Mouse (Mus musculus) embryonic facial prominence, embryonic 11.5 days (tissue): ENCODE measurements around the gene Spag9. TPM values are rescaled to one million over a fixed set of nuclear protein-coding genes. Genes with fewer than 3 reads are reported as not detected.

Source experiments
- ATAC-seq: fragments of 200-750 bp; cut with Nextera tagmentation; replicated peaks from 2 replicates; pipeline ENCODE4 v1.8.0; 2017; ENCODE audit warnings: low read depth; ENCODE audit not compliant: insufficient number of reproducible peaks, low FRiP score, low TSS enrichment
- DNase-seq: peaks from one replicate; pipeline ENCODE4 v3.0.0-alpha.2; 2015; ENCODE audit warnings: low spot score
- H3K27ac ChIP-seq: fragments of 300-500 bp; sonication (generic); replicated peaks from 2 replicates; pipeline ENCODE4 v1.5.1; 2014; ENCODE audit warnings: mild to moderate bottlenecking, low read depth, low read length, control low read depth
- H3K27me3 ChIP-seq: fragments of 300-500 bp; sonication (generic); 2 replicates; pipeline ENCODE4 v1.6.1; 2014; ENCODE audit warnings: mild to moderate bottlenecking, low read length, moderate library complexity, mixed read lengths; ENCODE audit not compliant: control insufficient read depth, insufficient read depth
- H3K36me3 ChIP-seq: fragments of 300-500 bp; sonication (generic); replicated peaks from 2 replicates; pipeline ENCODE4 v1.6.1; 2014; ENCODE audit warnings: low read depth, mild to moderate bottlenecking, low read length, moderate library complexity, mixed read lengths; ENCODE audit not compliant: control insufficient read depth, insufficient read depth
- H3K4me1 ChIP-seq: fragments of 300-500 bp; sonication (generic); 2 replicates; pipeline ENCODE4 v1.6.1; 2014; ENCODE audit warnings: low read length, mixed read lengths; ENCODE audit not compliant: control insufficient read depth, insufficient read depth
- H3K4me2 ChIP-seq: fragments of 300-500 bp; sonication (generic); 2 replicates; pipeline ENCODE4 v1.6.1; 2014; ENCODE audit warnings: low read depth, mild to moderate bottlenecking, control low read depth, low read length, moderate library complexity
- H3K4me3 ChIP-seq: fragments of 300-500 bp; sonication (generic); 2 replicates; pipeline ENCODE4 v1.5.1; 2014; ENCODE audit warnings: low read depth, low read length, control low read depth
- H3K9ac ChIP-seq: fragments of 300-500 bp; sonication (generic); replicated peaks from 2 replicates; pipeline ENCODE4 v1.6.1; 2014; ENCODE audit warnings: mild to moderate bottlenecking, control low read depth, low read length
- H3K9me3 ChIP-seq: fragments of 300-500 bp; sonication (generic); replicated peaks from 2 replicates; pipeline ENCODE4 v1.6.1; 2016; ENCODE audit warnings: mild to moderate bottlenecking, low read length, inconsistent platforms, mixed read lengths; ENCODE audit not compliant: control insufficient read depth
- WGBS: fragments of 180-500 bp; shearing (Covaris S2); extraction: QIAGEN DNeasy Blood & Tissue Kit; methylation state at CpG from one replicate; pipeline ENCODE4 v1.1.7; 2014; 5-methylcytosine and 5-hydroxymethylcytosine counted together
- polyA plus RNA-seq: library from polyadenylated mRNA; unstranded; fragments of >200 nt; fragmentation: Nextera tagmentation; extraction: Ambion mirVana; gene quantifications from 2 replicates; pipeline ENCODE4 v1.2.1, GENCODE M21; 2014

Gene Spag9
- polyA plus RNA-seq, 1 experiment from 2014 or later = 42.4 TPM

GRCm38 (mm10) chr11:94138411-94139231, 142.7 kb downstream of the Spag9 start:
- Histone ChIP-seq H3K27me3 (no peaks in the 10 kb centered on the region), H3K4me1 (peaks cover 9% of the 10 kb centered on the region), H3K4me2 (no peak overlapping the region), H3K36me3 (no peaks in the 10 kb centered on the region), H3K27ac (no peak overlapping the region), H3K9ac (no peak overlapping the region; the same call in 1 of the 2 replicates), H3K4me3 (no peak overlapping the region), H3K9me3 (no peaks in the 10 kb centered on the region)
- no peak for DNase-seq
- ATAC-seq = no peak
- WGBS = 20% methylated on average over 24 of the region's 24 CpGs

DNA sequence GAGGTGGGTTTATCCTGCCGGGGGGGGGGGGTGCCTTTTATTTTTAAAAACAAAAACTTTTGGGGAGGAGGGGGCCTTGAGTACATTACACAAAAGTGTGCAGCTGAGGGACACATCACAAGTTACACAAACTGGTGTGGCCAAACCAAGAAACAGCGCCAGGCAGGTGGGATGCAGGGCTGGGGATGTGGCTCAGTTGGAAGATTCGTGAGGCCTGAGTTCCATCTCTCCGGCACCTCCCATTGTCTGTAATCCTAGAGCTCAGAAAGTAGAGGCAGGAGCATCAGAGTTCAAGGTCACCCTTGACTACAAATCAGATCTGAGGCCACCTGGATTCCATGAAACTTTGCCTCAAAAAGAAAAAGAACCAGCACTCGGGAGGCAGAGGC, 143.3 kb downstream of the Spag9 start:
- no peaks in the 10 kb centered on the region for H3K27me3 ChIP-seq
- no peak overlapping the region for H3K27ac ChIP-seq
- DNase-seq (no peak), ATAC-seq (no peak)
- H3K4me1 ChIP-seq = peaks cover 9% of the 10 kb centered on the region
- H3K4me3 ChIP-seq = no peak overlapping the region
- H3K9ac ChIP-seq = no peak overlapping the region
- 77% methylated on average over 5 of the region's 5 CpGs for WGBS
- no peaks in the 10 kb centered on the region for H3K9me3 ChIP-seq
- no peaks in the 10 kb centered on the region for H3K36me3 ChIP-seq
- no peak overlapping the region for H3K4me2 ChIP-seq

DNA sequence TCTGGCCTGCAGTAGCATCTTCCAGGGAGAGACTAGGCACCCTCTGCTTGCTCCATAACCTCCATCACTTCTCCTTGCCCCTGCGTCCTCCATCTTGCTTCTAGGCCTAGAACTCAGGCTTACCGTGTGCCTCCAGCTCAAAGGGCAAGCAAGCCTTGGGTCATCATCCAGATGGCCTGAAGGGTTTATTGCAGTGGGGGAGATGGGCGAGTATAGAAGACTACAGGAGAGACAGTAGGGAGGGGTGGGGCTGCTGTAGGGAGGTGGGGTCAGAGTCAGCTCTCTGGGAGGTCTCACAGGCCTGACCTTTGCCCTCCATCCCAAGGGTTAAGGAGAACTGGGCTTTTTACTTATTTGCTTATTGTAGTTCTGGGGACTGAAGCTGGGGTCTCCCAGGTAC, 144.6 kb downstream of the Spag9 start:
- DNase-seq (no peak), ATAC-seq (no peak)
- no peaks in the 10 kb centered on the region for H3K27me3 ChIP-seq
- H3K9me3 ChIP-seq = no peaks in the 10 kb centered on the region
- H3K4me3 ChIP-seq = no peak overlapping the region
- H3K4me1 ChIP-seq = peaks cover 9% of the 10 kb centered on the region
- no peak overlapping the region for H3K27ac ChIP-seq
- no peak overlapping the region for H3K4me2 ChIP-seq
- 73% methylated on average over 3 of the region's 3 CpGs for WGBS
- no peaks in the 10 kb centered on the region for H3K36me3 ChIP-seq
- H3K9ac ChIP-seq = no peak overlapping the region

DNA sequence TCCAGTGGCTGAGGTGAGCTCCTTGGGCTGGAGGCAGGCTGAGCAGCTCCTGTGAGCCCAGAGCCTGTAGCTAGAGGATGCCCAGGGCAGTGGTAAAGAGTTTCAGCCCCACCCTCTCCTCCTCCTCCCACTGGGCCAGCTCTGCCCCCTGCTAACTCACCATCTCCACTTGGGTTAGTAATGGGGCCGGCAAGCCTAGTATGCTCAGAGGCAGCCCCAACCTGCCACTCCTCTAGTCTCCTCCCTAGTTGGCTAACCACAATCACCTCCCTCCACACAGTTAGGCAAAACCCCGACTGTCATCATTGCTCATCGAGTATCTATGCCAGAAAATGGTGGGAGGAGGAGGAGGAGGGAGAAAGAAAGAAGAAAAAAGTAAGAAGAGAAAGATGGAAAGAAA, 145.7 kb downstream of the Spag9 start:
- no peak overlapping the region for H3K4me2 ChIP-seq
- no peaks in the 10 kb centered on the region for H3K9me3 ChIP-seq
- DNase-seq (no peak), ATAC-seq (no peak)
- H3K4me3 ChIP-seq = no peak overlapping the region
- H3K36me3 ChIP-seq = no peaks in the 10 kb centered on the region
- H3K4me1 ChIP-seq = peaks cover 9% of the 10 kb centered on the region
- 67% methylated on average over 3 of the region's 3 CpGs for WGBS
- H3K9ac ChIP-seq = no peak overlapping the region
- no peak overlapping the region for H3K27ac ChIP-seq
- H3K27me3 ChIP-seq = no peaks in the 10 kb centered on the region

DNA sequence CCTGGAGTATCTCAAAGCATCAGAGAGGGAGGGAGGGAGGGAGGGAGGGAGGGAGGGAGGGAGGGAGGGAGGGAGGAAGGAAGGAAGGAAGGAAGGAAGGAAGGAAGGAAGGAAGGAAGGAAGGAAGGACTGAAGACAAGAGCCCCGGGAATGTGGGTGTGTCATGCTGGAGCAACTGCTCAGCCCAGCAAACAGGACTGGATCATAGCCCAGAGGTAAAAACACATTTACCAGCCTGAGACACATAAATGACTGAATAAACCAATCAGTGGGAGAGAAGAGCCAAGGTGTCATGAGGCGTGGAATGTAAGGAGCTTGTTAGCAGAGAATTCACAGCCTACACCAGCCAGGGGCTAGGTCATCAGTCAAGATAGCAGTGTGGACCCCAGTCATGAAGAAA, 147.4 kb downstream of the Spag9 start:
- H3K9me3 ChIP-seq = no peaks in the 10 kb centered on the region
- H3K27me3 ChIP-seq = no peaks in the 10 kb centered on the region
- no peak overlapping the region for H3K9ac ChIP-seq
- no peak for DNase-seq
- no peak overlapping the region for H3K27ac ChIP-seq
- H3K4me3 ChIP-seq = no peak overlapping the region
- ATAC-seq = no peak
- WGBS = 78% methylated on average over 2 of the region's 2 CpGs
- peaks cover 5% of the 10 kb centered on the region for H3K4me1 ChIP-seq
- no peak overlapping the region for H3K4me2 ChIP-seq
- H3K36me3 ChIP-seq = no peaks in the 10 kb centered on the region

DNA sequence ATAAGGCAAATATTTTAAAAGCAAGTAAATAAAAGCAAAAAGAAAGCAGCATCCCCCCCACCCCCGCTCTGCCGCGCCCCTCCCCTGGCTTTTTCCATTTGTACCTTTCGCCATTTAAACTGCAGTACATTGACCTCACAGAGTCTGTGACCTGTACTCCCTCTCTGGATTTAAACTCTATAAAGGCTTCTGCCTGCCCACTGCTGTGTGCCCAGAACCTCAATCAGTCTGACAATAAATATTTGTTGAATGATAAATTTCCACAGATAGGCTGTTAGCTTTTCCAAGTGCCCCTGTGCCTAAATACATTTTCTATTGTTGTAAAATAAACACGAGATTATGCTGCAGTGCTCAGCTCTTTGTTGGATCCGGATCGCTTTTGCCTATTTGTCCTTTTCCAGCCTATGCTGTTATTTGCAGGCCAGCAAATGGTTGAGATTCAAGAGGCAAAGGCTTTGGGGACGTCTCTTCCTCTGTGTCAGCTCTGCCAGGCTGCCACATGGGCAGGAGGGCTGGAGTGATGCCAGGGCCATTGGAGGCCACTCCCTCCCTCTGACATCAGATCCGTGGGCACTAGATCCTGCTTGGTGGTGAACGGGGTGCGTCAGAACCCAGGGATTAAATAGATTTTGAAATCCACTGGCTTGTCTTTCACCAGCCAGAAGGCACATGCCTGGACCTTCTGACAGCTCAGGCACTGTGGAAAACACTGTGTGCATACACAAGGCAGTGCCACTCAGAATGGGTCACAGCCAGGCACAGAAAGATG, 149.1 kb downstream of the Spag9 start:
- Histone ChIP-seq H3K9me3 (no peaks in the 10 kb centered on the region), H3K27me3 (peaks cover 2% of the 10 kb centered on the region; the same call in 1 of the 2 replicates), H3K9ac (no peak overlapping the region), H3K36me3 (no peaks in the 10 kb centered on the region), H3K4me2 (no peak overlapping the region), H3K4me1 (no peaks in the 10 kb centered on the region), H3K4me3 (no peak overlapping the region), H3K27ac (no peak overlapping the region)
- DNase-seq (no peak), ATAC-seq (no peak)
- WGBS = 74% methylated on average over 11 of the region's 11 CpGs

DNA sequence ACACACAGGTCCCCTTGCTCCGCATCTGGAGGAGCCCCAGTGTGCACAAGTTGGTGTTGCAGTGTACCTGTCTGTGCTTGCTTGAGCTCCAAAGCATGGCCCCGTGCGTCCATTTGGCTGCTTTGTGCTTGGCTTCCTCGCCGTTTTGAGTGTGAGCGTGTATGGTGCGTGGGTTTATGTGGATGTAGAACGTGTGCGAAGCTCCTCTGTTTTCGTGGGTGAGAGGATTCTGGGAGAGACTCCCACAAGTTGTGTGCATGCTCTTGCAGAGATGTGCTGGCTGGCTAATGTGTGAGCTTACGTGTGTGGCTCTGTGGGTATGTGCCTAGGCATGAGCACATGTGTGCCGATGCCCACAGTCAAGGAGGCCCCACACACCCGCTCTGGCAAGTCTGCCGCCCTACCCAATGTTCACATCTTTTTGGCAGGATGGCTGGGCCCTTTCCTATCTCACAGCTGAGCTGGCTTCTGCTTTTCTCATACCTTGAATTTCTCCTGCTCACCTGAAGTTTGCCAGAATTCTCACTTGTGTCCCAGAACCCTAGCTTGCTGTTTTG, 150.2 kb downstream of the Spag9 start:
- Histone ChIP-seq H3K4me1 (no peaks in the 10 kb centered on the region; the same call in 1 of the 2 replicates), H3K36me3 (no peaks in the 10 kb centered on the region), H3K9ac (no peak overlapping the region), H3K4me2 (no peak overlapping the region), H3K27me3 (peaks cover 9% of the 10 kb centered on the region), H3K4me3 (no peak overlapping the region), H3K27ac (no peak overlapping the region), H3K9me3 (no peaks in the 10 kb centered on the region)
- DNase-seq (no peak), ATAC-seq (no peak)
- WGBS = 90% methylated on average over 14 of the region's 14 CpGs
